Mouse (Mus musculus) embryonic facial prominence, embryonic 15.5 days (tissue): Measurements from ENCODE around the gene Ttll8. TPM values are rescaled to one million over a fixed set of nuclear protein-coding genes. Genes with fewer than 3 reads are reported as not detected.

Source experiments
- ATAC-seq: fragments of 200-750 bp; cut with Nextera tagmentation; 2 replicates; pipeline ENCODE4 v1.8.0; 2017; ENCODE audit warnings: low read depth, moderate TSS enrichment; ENCODE audit not compliant: insufficient number of reproducible peaks, low FRiP score, low TSS enrichment
- H3K27ac ChIP-seq: fragments of 300-500 bp; sonication (generic); replicated peaks from 2 replicates; pipeline ENCODE4 v1.5.1; 2015; ENCODE audit warnings: mild to moderate bottlenecking, inconsistent platforms
- H3K27me3 ChIP-seq: fragments of 300-500 bp; sonication (generic); 2 replicates; pipeline ENCODE4 v1.6.1; 2015; ENCODE audit warnings: inconsistent platforms
- H3K36me3 ChIP-seq: fragments of 300-500 bp; sonication (generic); 2 replicates; pipeline ENCODE4 v1.6.1; 2015; ENCODE audit warnings: mild to moderate bottlenecking, inconsistent platforms
- H3K4me1 ChIP-seq: fragments of 300-500 bp; sonication (generic); 2 replicates; pipeline ENCODE4 v1.6.1; 2015; ENCODE audit warnings: inconsistent platforms
- H3K4me2 ChIP-seq: fragments of 300-500 bp; sonication (generic); replicated peaks from 2 replicates; pipeline ENCODE4 v1.6.1; 2015; ENCODE audit warnings: mild to moderate bottlenecking, inconsistent platforms
- H3K4me3 ChIP-seq: fragments of 300-500 bp; sonication (generic); replicated peaks from 2 replicates; pipeline ENCODE4 v1.5.1; 2015; ENCODE audit warnings: mild to moderate bottlenecking, inconsistent platforms
- H3K9ac ChIP-seq: fragments of 300-500 bp; sonication (generic); 2 replicates; pipeline ENCODE4 v1.6.1; 2015; ENCODE audit warnings: inconsistent platforms
- H3K9me3 ChIP-seq: fragments of 300-500 bp; sonication (generic); replicated peaks from 2 replicates; pipeline ENCODE4 v1.6.1; 2016; ENCODE audit warnings: inconsistent platforms
- WGBS: fragments of 180-500 bp; shearing (Covaris S2); methylation state at CpG from one replicate; pipeline ENCODE4 v1.1.7; 2015; 5-methylcytosine and 5-hydroxymethylcytosine counted together
- polyA plus RNA-seq: library from polyadenylated mRNA; unstranded; fragments of >200 nt; fragmentation: Nextera tagmentation; extraction: Ambion mirVana; gene quantifications from 2 replicates; pipeline ENCODE4 v1.2.1, GENCODE M21; 2015

Ttll8 gene
- polyA plus RNA-seq, 1 experiment from 2014 or later: 0.05 TPM

DNA sequence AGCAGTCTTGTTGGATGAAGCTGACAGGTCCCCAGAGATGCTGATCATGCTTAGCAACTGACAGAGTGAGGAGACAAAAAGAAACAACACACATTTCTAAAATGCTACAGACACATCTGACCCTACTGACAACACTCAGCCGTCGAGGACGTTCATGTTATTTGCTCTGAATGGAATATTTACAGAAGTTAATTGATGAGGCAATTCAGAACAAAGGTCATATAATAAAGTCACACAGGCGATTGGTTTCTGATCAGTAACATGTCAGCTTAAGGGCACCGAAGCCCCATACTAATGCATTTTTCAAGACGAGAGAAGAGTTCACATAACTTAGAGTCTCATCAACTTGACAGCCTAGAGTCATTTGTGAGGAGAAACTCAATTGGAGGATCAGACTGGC lies 58.3 kb downstream of the Ttll8 start:
- H3K4me3 ChIP-seq: no peak overlapping the region
- peaks cover 8% of the 10 kb centered on the region for H3K4me1 ChIP-seq
- H3K9me3 ChIP-seq: no peaks in the 10 kb centered on the region
- H3K36me3 ChIP-seq: no peaks in the 10 kb centered on the region
- H3K4me2 ChIP-seq: no peak overlapping the region
- ATAC-seq: no peak
- H3K27me3 ChIP-seq: no peaks in the 10 kb centered on the region
- H3K27ac ChIP-seq: no peak overlapping the region
- 87% methylated on average over 6 of the region's 6 CpGs for WGBS
- H3K9ac ChIP-seq: no peak overlapping the region

DNA sequence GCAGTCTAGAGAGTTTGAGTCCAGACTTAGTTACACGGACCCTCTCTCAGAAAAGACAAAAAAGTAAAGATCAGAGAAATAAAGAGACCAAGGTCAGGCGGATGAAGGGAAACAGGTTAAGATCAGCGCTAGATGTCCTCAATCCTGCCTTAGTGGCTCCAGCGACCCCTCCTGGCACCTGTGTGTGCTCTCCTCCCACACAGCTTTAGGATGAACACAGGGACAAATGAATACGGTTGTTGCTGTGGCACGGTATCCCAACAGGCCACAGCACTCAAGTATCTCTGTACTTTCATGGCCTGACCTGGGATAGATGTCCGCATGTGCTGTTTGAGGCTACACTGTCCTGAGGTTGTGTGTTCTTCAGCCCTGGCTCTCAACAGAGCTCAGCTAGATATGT lies 59.1 kb downstream of the Ttll8 start:
- H3K27me3 ChIP-seq: no peaks in the 10 kb centered on the region
- no peaks in the 10 kb centered on the region for H3K9me3 ChIP-seq
- H3K9ac ChIP-seq: no peak overlapping the region
- 60% methylated on average over 7 of the region's 7 CpGs for WGBS
- no peak overlapping the region for H3K4me3 ChIP-seq
- no peak for ATAC-seq
- peaks cover 15% of the 10 kb centered on the region for H3K4me1 ChIP-seq
- no peak overlapping the region for H3K27ac ChIP-seq
- H3K36me3 ChIP-seq: no peaks in the 10 kb centered on the region
- no peak overlapping the region for H3K4me2 ChIP-seq

DNA sequence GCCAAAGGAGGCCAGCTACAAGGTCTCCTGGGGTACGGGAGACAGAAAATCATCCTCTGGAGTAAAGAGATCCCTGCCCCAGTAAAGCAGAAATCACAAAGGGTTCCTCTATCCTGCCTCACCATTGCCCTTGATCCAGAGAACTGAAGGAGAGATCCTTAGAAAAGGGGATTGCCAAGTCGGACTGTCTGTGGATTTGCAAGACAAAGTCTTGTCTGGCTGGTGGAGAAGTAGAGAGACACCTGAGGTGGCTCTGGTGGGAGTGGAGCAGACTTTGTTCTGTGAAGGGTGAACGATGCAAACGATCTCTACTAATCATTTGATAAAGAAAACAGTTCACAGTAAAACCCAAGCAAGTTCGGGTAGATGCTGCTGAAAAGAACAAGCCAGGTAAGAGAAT lies 61.3 kb downstream of the Ttll8 start:
- ATAC-seq: no peak
- H3K9me3 ChIP-seq: no peaks in the 10 kb centered on the region

DNA sequence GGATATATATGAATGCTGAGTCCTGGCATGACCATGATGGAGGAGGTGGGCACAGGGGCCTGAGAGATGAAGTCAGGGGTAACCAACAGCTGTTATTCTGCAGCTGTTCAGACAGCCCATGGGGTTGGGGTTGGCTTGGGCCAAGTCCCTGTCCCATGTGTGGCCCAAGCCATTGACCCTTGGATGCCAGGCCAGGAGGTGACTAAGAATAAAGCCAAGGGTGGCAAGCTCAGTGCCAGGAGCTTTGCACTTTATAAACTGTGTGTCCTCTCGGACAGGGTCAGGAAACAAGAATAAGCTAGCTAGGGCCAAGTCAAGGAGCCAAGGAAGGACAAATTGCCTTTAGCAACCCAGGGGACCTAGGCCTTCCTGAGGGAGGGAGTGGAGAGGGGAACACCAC lies 62.0 kb downstream of the Ttll8 start:
- ATAC-seq: no peak
- Histone ChIP-seq H3K27ac (no peak overlapping the region), H3K36me3 (no peaks in the 10 kb centered on the region), H3K27me3 (no peaks in the 10 kb centered on the region), H3K9me3 (no peaks in the 10 kb centered on the region), H3K4me1 (peaks cover 19% of the 10 kb centered on the region), H3K4me2 (no peak overlapping the region), H3K4me3 (no peak overlapping the region), H3K9ac (no peak overlapping the region)
- 89% methylated on average over 1 of the region's 1 CpGs for WGBS

More for the DNA sequence above, 61.3 kb downstream of the Ttll8 start:
- WGBS: 78% methylated on average over 5 of the region's 5 CpGs
- Histone ChIP-seq H3K9ac (no peak overlapping the region), H3K4me2 (no peak overlapping the region), H3K27ac (no peak overlapping the region), H3K4me1 (peaks cover 19% of the 10 kb centered on the region), H3K4me3 (no peak overlapping the region), H3K36me3 (no peaks in the 10 kb centered on the region), H3K27me3 (no peaks in the 10 kb centered on the region)

DNA sequence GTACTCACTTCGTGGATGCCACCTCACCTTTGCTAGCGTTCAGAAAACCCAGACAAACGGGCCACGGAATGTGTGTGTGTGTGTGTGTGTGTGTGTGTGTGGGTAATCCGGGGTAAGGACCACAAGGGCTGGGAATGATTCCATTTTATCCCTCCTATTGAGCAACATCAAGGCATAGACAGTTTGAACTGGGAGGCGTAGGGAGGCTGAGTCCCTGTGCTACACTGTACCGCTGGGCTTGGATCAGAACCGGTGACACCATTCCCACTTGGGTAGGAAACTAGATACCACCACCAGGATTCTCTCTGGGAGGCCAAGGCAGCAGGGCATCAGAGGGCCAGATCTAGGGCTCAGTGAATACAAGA lies 62.6 kb downstream of the Ttll8 start:
- peak overlapping the region; percentile 97 for H3K4me2 ChIP-seq
- H3K27me3 ChIP-seq: no peaks in the 10 kb centered on the region
- no peaks in the 10 kb centered on the region for H3K9me3 ChIP-seq
- WGBS: 65% methylated on average over 8 of the region's 8 CpGs
- no peaks in the 10 kb centered on the region for H3K36me3 ChIP-seq
- H3K9ac ChIP-seq: no peak overlapping the region
- H3K27ac ChIP-seq: no peak overlapping the region
- ATAC-seq: no peak
- peaks cover 19% of the 10 kb centered on the region for H3K4me1 ChIP-seq
- peak overlapping the region; percentile 49; the same call in 1 of the 2 replicates for H3K4me3 ChIP-seq

DNA sequence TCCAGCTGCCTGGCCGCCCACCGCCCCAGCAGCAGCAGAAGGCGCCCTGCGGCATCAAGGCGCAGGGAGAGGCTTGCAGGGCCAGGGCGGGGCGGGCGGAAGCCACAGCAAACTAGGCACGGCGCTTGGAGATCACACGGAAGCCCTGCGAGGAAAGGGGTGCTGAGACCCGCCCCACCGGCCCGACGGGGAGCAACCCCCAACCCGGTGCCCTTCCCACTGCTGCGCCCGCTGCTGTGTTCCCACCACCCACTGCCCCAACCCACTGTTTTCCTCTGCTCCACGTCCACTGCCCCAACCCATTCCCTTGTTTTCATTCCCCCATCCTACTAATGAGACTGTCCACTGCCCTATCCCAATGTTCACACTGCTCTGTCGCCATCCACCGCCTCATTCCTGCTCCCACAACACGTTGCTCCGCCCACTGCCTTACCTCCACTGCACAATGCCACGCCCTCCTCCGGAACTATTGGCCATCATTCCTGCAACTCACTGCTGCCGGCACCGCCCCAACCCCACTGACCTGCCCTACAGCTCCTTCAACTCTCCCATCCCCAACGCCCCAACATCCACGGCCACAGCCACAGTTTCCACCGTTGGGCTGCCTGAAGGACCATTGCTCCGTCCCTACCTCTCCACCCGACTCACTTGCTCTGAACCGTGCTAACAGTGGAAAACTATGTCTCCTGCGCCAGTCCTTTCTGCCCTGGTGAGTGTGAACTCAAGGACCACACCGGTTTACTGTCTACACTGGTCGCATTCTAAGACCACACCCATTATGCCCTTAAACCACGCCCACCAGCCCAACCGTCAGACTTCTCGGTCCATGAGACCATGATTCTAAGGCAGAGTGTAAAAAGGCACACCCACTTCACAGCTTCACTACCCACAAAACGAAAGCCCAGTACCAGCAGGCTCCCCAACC lies 63.2 kb downstream of the Ttll8 start:
- Histone ChIP-seq H3K4me3 (peak overlapping the region; percentile 49), H3K4me2 (peak overlapping the region; percentile 97), H3K27me3 (no peaks in the 10 kb centered on the region), H3K27ac (no peak overlapping the region; the same call in 1 of the 2 replicates), H3K4me1 (peaks cover 19% of the 10 kb centered on the region), H3K36me3 (no peaks in the 10 kb centered on the region), H3K9ac (peak overlapping the region; percentile 33; the same call in 1 of the 2 replicates), H3K9me3 (no peaks in the 10 kb centered on the region)
- peak; percentile 85 for ATAC-seq
- WGBS: 1% methylated on average over 41 of the region's 41 CpGs

DNA sequence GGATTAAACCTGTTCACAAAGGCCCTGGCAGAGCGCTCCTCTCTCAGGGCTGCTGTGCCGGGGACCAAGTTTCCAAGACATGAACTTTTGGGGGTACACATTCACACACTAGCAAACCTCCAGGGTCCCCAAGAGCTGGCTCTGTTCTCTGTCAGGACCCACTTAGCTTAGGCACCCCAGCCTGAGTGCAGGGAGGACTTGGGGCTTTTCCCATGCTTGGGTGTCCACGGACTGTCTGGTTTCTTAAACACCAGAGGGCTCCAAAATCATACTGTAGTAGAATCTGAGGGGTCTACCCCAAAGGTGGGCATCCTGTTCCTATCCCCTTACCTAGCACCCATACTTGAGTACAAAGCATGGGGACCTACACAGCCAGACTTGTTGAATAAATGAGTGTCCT lies 64.2 kb downstream of the Ttll8 start:
- ATAC-seq: no peak
- H3K4me2 ChIP-seq: peak overlapping the region; percentile 97
- no peak overlapping the region for H3K9ac ChIP-seq

DNA sequence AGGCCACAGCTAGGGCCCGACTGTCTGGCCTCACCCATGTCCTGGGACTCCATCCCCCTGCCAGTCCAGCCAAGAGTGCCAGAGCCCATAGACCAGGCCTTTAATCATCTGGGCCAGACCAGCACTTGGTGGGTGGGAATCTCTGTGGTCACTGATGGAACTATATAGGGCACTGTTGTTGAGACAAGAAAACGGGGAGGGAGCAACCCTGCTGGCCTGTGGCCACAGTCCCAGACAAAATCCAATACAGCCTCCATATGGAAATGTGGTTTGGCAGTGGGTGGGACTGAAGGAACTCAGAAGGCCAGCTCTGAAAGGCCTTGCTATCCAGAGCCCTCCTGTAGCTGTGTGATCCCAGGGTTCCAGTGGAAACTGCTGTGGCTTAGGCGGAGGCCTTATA lies 65.2 kb downstream of the Ttll8 start:
- Histone ChIP-seq H3K36me3 (no peaks in the 10 kb centered on the region), H3K9me3 (no peaks in the 10 kb centered on the region), H3K4me2 (no peak overlapping the region), H3K27ac (peak overlapping the region; percentile 67), H3K4me3 (no peak overlapping the region), H3K9ac (no peak overlapping the region), H3K4me1 (peaks cover 19% of the 10 kb centered on the region), H3K27me3 (no peaks in the 10 kb centered on the region)
- ATAC-seq: peak; percentile 72
- WGBS: 69% methylated on average over 3 of the region's 3 CpGs

More for the DNA sequence above, 64.2 kb downstream of the Ttll8 start:
- 72% methylated on average over 3 of the region's 3 CpGs for WGBS
- peaks cover 19% of the 10 kb centered on the region for H3K4me1 ChIP-seq
- H3K4me3 ChIP-seq: peak overlapping the region; percentile 49; the same call in 1 of the 2 replicates
- no peaks in the 10 kb centered on the region for H3K27me3 ChIP-seq
- no peaks in the 10 kb centered on the region for H3K36me3 ChIP-seq
- H3K27ac ChIP-seq: peak overlapping the region; percentile 67
- H3K9me3 ChIP-seq: no peaks in the 10 kb centered on the region

DNA sequence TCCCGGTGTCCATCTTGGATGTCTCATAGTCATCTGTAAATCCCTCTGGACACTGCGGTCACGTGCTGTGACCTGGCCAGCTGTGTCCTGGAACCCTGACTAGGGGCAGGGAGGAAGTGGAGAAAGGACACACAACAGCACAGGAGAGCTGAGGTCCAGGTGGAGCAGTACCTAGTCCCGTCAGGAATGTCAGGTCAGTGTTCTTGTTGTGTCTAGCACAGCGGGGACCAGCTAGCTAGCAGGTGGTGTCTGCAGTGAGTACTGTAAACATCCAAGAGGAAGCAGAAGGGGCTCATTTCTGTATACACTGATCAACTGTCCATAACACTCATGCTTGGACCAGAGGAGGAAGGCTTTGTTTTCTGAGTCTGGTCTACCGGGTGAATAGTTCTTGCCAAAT lies 68.8 kb downstream of the Ttll8 start:
- peaks cover 6% of the 10 kb centered on the region; the same call in 1 of the 2 replicates for H3K4me1 ChIP-seq
- 81% methylated on average over 6 of the region's 6 CpGs for WGBS
- no peak overlapping the region for H3K4me3 ChIP-seq
- no peaks in the 10 kb centered on the region for H3K9me3 ChIP-seq
- H3K9ac ChIP-seq: no peak overlapping the region
- no peak for ATAC-seq
- no peaks in the 10 kb centered on the region for H3K27me3 ChIP-seq
- no peak overlapping the region for H3K27ac ChIP-seq
- H3K36me3 ChIP-seq: no peaks in the 10 kb centered on the region
- H3K4me2 ChIP-seq: no peak overlapping the region

DNA sequence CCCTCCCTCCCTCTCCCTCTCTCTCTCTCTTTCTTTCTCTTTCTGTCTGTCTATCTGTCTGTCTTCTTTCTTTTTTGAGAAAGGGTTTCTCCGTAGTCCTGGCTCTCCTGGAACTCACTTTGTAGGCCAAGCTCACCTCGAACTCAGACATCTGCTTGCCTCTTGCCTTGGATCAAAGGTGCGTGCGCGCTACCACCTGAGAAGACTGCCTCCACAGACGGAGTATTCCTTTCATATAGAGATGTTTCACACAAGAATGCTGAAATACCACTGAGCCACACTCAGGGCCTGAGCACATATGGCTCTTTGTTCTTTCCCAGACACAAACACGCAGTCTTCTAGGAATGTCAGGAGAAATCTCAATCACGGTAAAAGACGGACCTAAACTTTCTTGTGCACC lies 70.9 kb downstream of the Ttll8 start:
- Histone ChIP-seq H3K4me2 (no peak overlapping the region), H3K4me1 (no peaks in the 10 kb centered on the region), H3K27me3 (no peaks in the 10 kb centered on the region), H3K36me3 (no peaks in the 10 kb centered on the region), H3K9me3 (no peaks in the 10 kb centered on the region), H3K27ac (no peak overlapping the region), H3K4me3 (no peak overlapping the region), H3K9ac (no peak overlapping the region)
- no peak for ATAC-seq
- WGBS: 78% methylated on average over 9 of the region's 9 CpGs

DNA sequence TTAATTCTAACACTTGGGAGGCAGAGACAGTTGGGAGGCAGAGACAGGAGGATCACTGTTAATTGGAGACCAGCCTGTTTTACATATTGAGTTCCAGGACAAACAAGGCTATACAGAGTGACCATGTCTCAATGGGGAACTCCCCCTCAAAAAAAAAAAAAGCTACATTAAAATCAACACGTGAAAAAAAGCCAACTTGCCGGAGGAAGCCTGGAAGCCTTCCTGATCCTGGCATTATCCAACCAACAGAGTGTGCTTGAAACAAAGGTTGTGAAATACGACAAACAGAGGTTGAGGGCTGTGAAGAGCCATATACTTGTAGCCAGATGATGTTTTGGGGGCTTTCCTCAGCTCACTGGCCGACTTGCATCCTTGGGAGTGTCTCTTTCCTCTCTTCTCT lies 71.4 kb downstream of the Ttll8 start:
- ATAC-seq: no peak
- WGBS: 65% methylated on average over 4 of the region's 4 CpGs
- no peaks in the 10 kb centered on the region for H3K4me1 ChIP-seq
- H3K36me3 ChIP-seq: no peaks in the 10 kb centered on the region
- H3K4me2 ChIP-seq: no peak overlapping the region
- no peaks in the 10 kb centered on the region for H3K27me3 ChIP-seq
- H3K9ac ChIP-seq: no peak overlapping the region
- H3K9me3 ChIP-seq: no peaks in the 10 kb centered on the region
- H3K27ac ChIP-seq: no peak overlapping the region
- no peak overlapping the region for H3K4me3 ChIP-seq
